Mouse (Mus musculus): ENCODE measurements around the gene Otub2. TPM values are rescaled to one million over a fixed set of nuclear protein-coding genes. Genes with fewer than 3 reads are reported as not detected.

Gene Otub2
- polyA plus RNA-seq, 1 experiment from 2014 or later: 24.0 TPM

Other genes with a start within 250 kb of the Otub2 start
- gene Prima1, start 146.5 kb upstream of the Otub2 start, polyA plus RNA-seq (2015; fragmentation: Nextera tagmentation; extraction: Ambion mirVana): 1.4 and 3.3 TPM in 2 replicates
- gene Fam181a, start 77.7 kb upstream of the Otub2 start, polyA plus RNA-seq (2015; fragmentation: Nextera tagmentation; extraction: Ambion mirVana): 7.2 and 11.3 TPM in 2 replicates
- gene Asb2, start 32.7 kb upstream of the Otub2 start, polyA plus RNA-seq (2015; fragmentation: Nextera tagmentation; extraction: Ambion mirVana): 1.0 and 1.2 TPM in 2 replicates
- 0.97 and 1.3 TPM in 2 replicates for gene 9330161L09Rik, start 19.1 kb downstream of the Otub2 start, polyA plus RNA-seq (2015; fragmentation: Nextera tagmentation; extraction: Ambion mirVana)
- gene Ddx24, start 37.1 kb downstream of the Otub2 start, polyA plus RNA-seq (2015; fragmentation: Nextera tagmentation; extraction: Ambion mirVana): 158 and 171 TPM in 2 replicates
- gene Ifi27, start 45.5 kb downstream of the Otub2 start, polyA plus RNA-seq (2015; fragmentation: Nextera tagmentation; extraction: Ambion mirVana): 14.4 and 18.4 TPM in 2 replicates
- 5.6 and 13.0 TPM in 2 replicates for gene Ifi27l2a, start 55.0 kb downstream of the Otub2 start, polyA plus RNA-seq (2015; fragmentation: Nextera tagmentation; extraction: Ambion mirVana)
- not detected in 2 replicates for gene Ifi27l2b, start 68.5 kb downstream of the Otub2 start, polyA plus RNA-seq (2015; fragmentation: Nextera tagmentation; extraction: Ambion mirVana)
- 2.8 and 2.9 TPM in 2 replicates for gene Ppp4r4, start 143.6 kb downstream of the Otub2 start, polyA plus RNA-seq (2015; fragmentation: Nextera tagmentation; extraction: Ambion mirVana)
- gene Serpina10, start 242.8 kb downstream of the Otub2 start, polyA plus RNA-seq (2015; fragmentation: Nextera tagmentation; extraction: Ambion mirVana): 0.08 TPM in 1 of 2 replicates, not detected in the other

Measured in hindbrain, embryonic 15.5 days (tissue).